Mouse (Mus musculus) urinary bladder, adult 18-20 months (tissue): ENCODE results near the gene Sh3d19.

Source experiments
- DNase-seq, 2 experiments: peaks; one replicate each; pipeline ENCODE4 v3.0.0; 2022; ENCODE audit warnings: low spot score in 2 of 2, mixed read lengths in 2 of 2

Gene Sh3d19

GRCm38 (mm10) chr3:85970742-85971598, at the start of gene Sh3d19:
TSS of gene Sh3d19 (plus strand) at chr3:85971109.
- peak; percentile 72 to 86 for DNase-seq

- no peak for DNase-seq
Observed at GRCm38 (mm10) chr3:85922331-85922730, 48.6 kb upstream of the Sh3d19 start.

GRCm38 (mm10) chr3:85923343-85923742, 47.6 kb upstream of the Sh3d19 start:
- DNase-seq: no peak

GRCm38 (mm10) chr3:85923954-85924945, 46.7 kb upstream of the Sh3d19 start:
- peak; percentile 66 to 83 for DNase-seq

GRCm38 (mm10) chr3:85927296-85927695, 43.6 kb upstream of the Sh3d19 start:
- no peak for DNase-seq

GRCm38 (mm10) chr3:85928140-85928611, 42.7 kb upstream of the Sh3d19 start:
- no peak for DNase-seq

- no peak for DNase-seq
Observed at GRCm38 (mm10) chr3:85929711-85930110, 41.2 kb upstream of the Sh3d19 start.

GRCm38 (mm10) chr3:85930671-85931255, 40.1 kb upstream of the Sh3d19 start:
- no peak for DNase-seq

GRCm38 (mm10) chr3:85931859-85932258, 39.0 kb upstream of the Sh3d19 start:
- peak; percentile 6 to 15 for DNase-seq

GRCm38 (mm10) chr3:85933586-85933985, 37.3 kb upstream of the Sh3d19 start:
- DNase-seq: no peak

GRCm38 (mm10) chr3:85950914-85951313, 20.0 kb upstream of the Sh3d19 start:
- no peak for DNase-seq

- DNase-seq: no peak
Observed at GRCm38 (mm10) chr3:85952696-85953283, 18.1 kb upstream of the Sh3d19 start.

GRCm38 (mm10) chr3:85955269-85955668, 15.6 kb upstream of the Sh3d19 start:
- no peak for DNase-seq

- DNase-seq: no peak
Observed at GRCm38 (mm10) chr3:85955704-85956103, 15.2 kb upstream of the Sh3d19 start.

- no peak for DNase-seq
Observed at GRCm38 (mm10) chr3:85959669-85960068, 11.2 kb upstream of the Sh3d19 start.

- DNase-seq: no peak
Observed at GRCm38 (mm10) chr3:85961134-85961533, 9.8 kb upstream of the Sh3d19 start.

GRCm38 (mm10) chr3:85965479-85965878, 5.4 kb upstream of the Sh3d19 start:
- DNase-seq: no peak

GRCm38 (mm10) chr3:85969040-85969439, 1.9 kb upstream of the Sh3d19 start:
- DNase-seq: no peak

- no peak for DNase-seq
Observed at GRCm38 (mm10) chr3:85971599-85971975, 678 bp downstream of the Sh3d19 start.

GRCm38 (mm10) chr3:85973376-85974140, 2.6 kb downstream of the Sh3d19 start:
- no peak for DNase-seq

- no peak for DNase-seq
Observed at GRCm38 (mm10) chr3:85974451-85974850, 3.5 kb downstream of the Sh3d19 start.
